Mouse (Mus musculus) liver, adult 2 months (tissue): ENCODE results near the gene Gm20388.

Experiments used
- CTCF ChIP-seq: fragments of 200-500 bp; IDR thresholded peaks from 2 replicates; pipeline ENCODE4 v1.5.1; 2011; ENCODE audit warnings: low read depth, low read length, control low read depth
- POLR2A ChIP-seq: fragments of 200-500 bp; IDR thresholded peaks from 2 replicates; pipeline ENCODE4 v1.6.1; 2011; ENCODE audit warnings: low read length, control low read depth; ENCODE audit not compliant: insufficient read depth; ENCODE audit errors: extremely low read depth

DNA sequence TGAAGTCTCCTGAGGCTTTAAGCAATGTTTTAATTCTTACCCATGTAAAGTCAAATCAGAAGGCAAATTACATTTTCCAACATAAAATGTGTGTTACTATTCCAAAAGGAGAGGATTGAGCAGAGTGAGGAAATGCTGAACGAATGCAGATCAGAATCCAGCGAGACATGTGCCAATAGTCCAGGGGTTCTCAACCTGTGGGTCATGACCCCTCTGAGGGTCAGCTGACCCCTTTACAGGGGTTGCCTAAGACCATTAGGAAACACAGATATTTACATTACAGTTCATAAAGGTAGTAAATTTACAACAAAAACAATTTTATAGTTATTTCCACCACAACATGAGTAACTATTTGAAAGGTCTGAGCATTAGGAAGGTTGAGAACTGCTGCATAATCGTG, 2480.1 kb downstream of the Gm20388 start:
- TF ChIP-seq POLR2A (no peak), CTCF (no peak)
